Mouse (Mus musculus) intestine, embryonic 14.5 days (tissue): Measurements from ENCODE around the gene Cdh4. TPM values are rescaled to one million over a fixed set of nuclear protein-coding genes. Genes with fewer than 3 reads are reported as not detected.

Experiments used
- ATAC-seq: fragments of 200-750 bp; cut with Nextera tagmentation; replicated peaks from 2 replicates; pipeline ENCODE4 v1.8.0; 2017; ENCODE audit warnings: low read depth, moderate number of reproducible peaks, moderate TSS enrichment, moderate library complexity; ENCODE audit not compliant: low FRiP score, low TSS enrichment
- DNase-seq: peaks from one replicate; pipeline ENCODE4 v3.0.0-alpha.2; 2018; ENCODE audit warnings: low spot score
- H3K27ac ChIP-seq: fragments of 300-500 bp; sonication (generic); 2 replicates; pipeline ENCODE4 v1.5.1; 2014; ENCODE audit warnings: low read depth, mild to moderate bottlenecking, control low read depth
- H3K27me3 ChIP-seq: fragments of 300-500 bp; sonication (generic); replicated peaks from 2 replicates; pipeline ENCODE4 v1.6.1; 2014; ENCODE audit warnings: low read length, control low read depth; ENCODE audit not compliant: control insufficient read depth, insufficient read depth
- H3K36me3 ChIP-seq: fragments of 300-500 bp; sonication (generic); 2 replicates; pipeline ENCODE4 v1.6.1; 2014; ENCODE audit warnings: low read length, control low read depth; ENCODE audit not compliant: control insufficient read depth, insufficient read depth
- H3K4me1 ChIP-seq: fragments of 300-500 bp; sonication (generic); replicated peaks from 2 replicates; pipeline ENCODE4 v1.6.1; 2014; ENCODE audit warnings: low read length, control low read depth, mixed read lengths; ENCODE audit not compliant: control insufficient read depth, insufficient read depth
- H3K4me2 ChIP-seq: fragments of 300-500 bp; sonication (generic); 2 replicates; pipeline ENCODE4 v1.6.1; 2014; ENCODE audit warnings: low read length
- H3K4me3 ChIP-seq: fragments of 300-500 bp; sonication (generic); 2 replicates; pipeline ENCODE4 v1.5.1; 2014; ENCODE audit warnings: low read depth, low read length, control low read depth, mixed read lengths
- H3K9ac ChIP-seq: fragments of 300-500 bp; sonication (generic); 2 replicates; pipeline ENCODE4 v1.6.1; 2014; ENCODE audit warnings: mild to moderate bottlenecking, low read length
- H3K9me3 ChIP-seq: fragments of 300-500 bp; sonication (generic); 2 replicates; pipeline ENCODE4 v1.6.1; 2016; ENCODE audit warnings: low read length, control low read depth; ENCODE audit not compliant: control insufficient read depth
- WGBS: fragments of 180-500 bp; shearing (Covaris S2); extraction: QIAGEN DNeasy Blood & Tissue Kit; methylation state at CpG from one replicate; pipeline ENCODE4 v1.1.7; 2014; 5-methylcytosine and 5-hydroxymethylcytosine counted together
- polyA plus RNA-seq: library from polyadenylated mRNA; unstranded; fragments of >200 nt; fragmentation: Nextera tagmentation; extraction: Ambion mirVana; gene quantifications from 2 replicates; pipeline ENCODE4 v1.2.1, GENCODE M21; 2014

The Cdh4 gene
- polyA plus RNA-seq, 1 experiment from 2014 or later, result 1.8 TPM

DNA sequence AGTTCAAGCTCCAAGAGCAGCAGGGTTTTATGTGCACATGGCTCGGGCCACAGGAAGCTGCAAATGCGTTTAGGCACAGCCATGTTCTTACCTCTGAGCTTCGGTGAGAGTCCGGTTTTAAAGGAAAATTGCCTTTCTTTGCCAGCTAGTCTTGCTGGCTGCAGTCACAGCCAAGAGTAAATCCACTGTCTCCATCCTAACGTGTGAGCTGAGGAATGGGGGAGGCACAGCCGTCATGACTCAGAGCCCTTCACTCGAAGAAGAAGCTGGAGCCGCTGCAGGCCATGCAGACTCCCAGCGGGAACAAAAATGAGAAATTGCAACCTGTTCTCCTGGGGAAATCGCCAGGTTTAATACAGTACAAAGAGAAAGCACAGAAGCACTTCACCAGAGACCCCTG, 395.0 kb downstream of the Cdh4 start:
- 51% methylated on average over 10 of the region's 10 CpGs for WGBS
- H3K27ac ChIP-seq, result no peak overlapping the region
- no peaks in the 10 kb centered on the region for H3K27me3 ChIP-seq
- ATAC-seq (no peak), DNase-seq (no peak)
- H3K36me3 ChIP-seq, result no peaks in the 10 kb centered on the region
- H3K4me1 ChIP-seq, result no peaks in the 10 kb centered on the region
- H3K9me3 ChIP-seq, result no peaks in the 10 kb centered on the region
- no peak overlapping the region for H3K4me3 ChIP-seq
- no peak overlapping the region for H3K9ac ChIP-seq
- H3K4me2 ChIP-seq, result no peak overlapping the region

GRCm38 (mm10) chr2:179838036-179838435, 395.8 kb downstream of the Cdh4 start:
- DNase-seq (no peak), ATAC-seq (no peak)
- no peak overlapping the region for H3K27ac ChIP-seq
- H3K4me3 ChIP-seq, result no peak overlapping the region
- H3K4me2 ChIP-seq, result no peak overlapping the region
- no peak overlapping the region for H3K9ac ChIP-seq
- H3K9me3 ChIP-seq, result no peaks in the 10 kb centered on the region
- H3K36me3 ChIP-seq, result no peaks in the 10 kb centered on the region
- no peaks in the 10 kb centered on the region for H3K4me1 ChIP-seq
- WGBS, result 53% methylated on average over 7 of the region's 7 CpGs
- H3K27me3 ChIP-seq, result no peaks in the 10 kb centered on the region

- no peak overlapping the region for H3K4me2 ChIP-seq
- peaks cover 4% of the 10 kb centered on the region; the same call in 1 of the 2 replicates for H3K4me1 ChIP-seq
- H3K9ac ChIP-seq, result no peak overlapping the region
- no peaks in the 10 kb centered on the region for H3K27me3 ChIP-seq
- H3K36me3 ChIP-seq, result no peaks in the 10 kb centered on the region
- no peaks in the 10 kb centered on the region for H3K9me3 ChIP-seq
- 58% methylated on average over 12 of the region's 12 CpGs for WGBS
- DNase-seq (peak; percentile 71), ATAC-seq (peak; percentile 66; the same call in 1 of the 2 replicates)
- peak overlapping the region; percentile 55; the same call in 1 of the 2 replicates for H3K27ac ChIP-seq
- no peak overlapping the region for H3K4me3 ChIP-seq
Measured at GRCm38 (mm10) chr2:179842610-179843389, 400.6 kb downstream of the Cdh4 start.

- ATAC-seq (no peak), DNase-seq (no peak)
- H3K27me3 ChIP-seq, result no peaks in the 10 kb centered on the region
- no peak overlapping the region for H3K4me3 ChIP-seq
- H3K4me2 ChIP-seq, result no peak overlapping the region
- H3K9ac ChIP-seq, result no peak overlapping the region
- peaks cover 4% of the 10 kb centered on the region; the same call in 1 of the 2 replicates for H3K4me1 ChIP-seq
- no peaks in the 10 kb centered on the region for H3K36me3 ChIP-seq
- no peaks in the 10 kb centered on the region for H3K9me3 ChIP-seq
- no peak overlapping the region for H3K27ac ChIP-seq
- WGBS, result 47% methylated on average over 9 of the region's 9 CpGs
Measured at GRCm38 (mm10) chr2:179849732-179850131, 407.5 kb downstream of the Cdh4 start.

DNA sequence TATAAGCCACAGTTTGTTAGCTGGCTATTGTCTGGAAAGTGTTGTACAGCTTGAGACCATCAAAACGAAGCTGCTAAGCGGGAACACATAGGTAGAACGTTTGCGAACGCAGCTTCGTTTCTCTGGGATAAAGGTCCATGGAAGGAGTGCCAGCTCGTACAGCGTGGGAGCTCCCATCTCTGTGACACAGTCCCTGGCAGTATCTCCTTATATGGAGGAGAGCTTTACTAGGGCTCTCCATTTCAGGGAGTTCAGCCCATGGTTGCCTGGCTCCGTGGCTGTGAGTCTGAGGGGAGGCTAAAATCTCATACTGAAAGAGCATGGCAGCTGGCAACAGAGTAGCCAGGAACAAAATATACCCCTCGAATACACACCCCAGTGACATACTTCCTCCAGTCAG, 409.9 kb downstream of the Cdh4 start:
- H3K4me2 ChIP-seq, result no peak overlapping the region
- WGBS, result 74% methylated on average over 10 of the region's 10 CpGs
- H3K4me1 ChIP-seq, result peaks cover 4% of the 10 kb centered on the region; the same call in 1 of the 2 replicates
- no peak overlapping the region for H3K4me3 ChIP-seq
- DNase-seq (no peak), ATAC-seq (no peak)
- H3K27ac ChIP-seq, result no peak overlapping the region
- no peak overlapping the region for H3K9ac ChIP-seq
- H3K27me3 ChIP-seq, result no peaks in the 10 kb centered on the region
- no peaks in the 10 kb centered on the region for H3K36me3 ChIP-seq
- no peaks in the 10 kb centered on the region for H3K9me3 ChIP-seq

GRCm38 (mm10) chr2:179852862-179853261, 410.6 kb downstream of the Cdh4 start:
- 61% methylated on average over 11 of the region's 11 CpGs for WGBS
- Histone ChIP-seq H3K27me3 (no peaks in the 10 kb centered on the region), H3K4me1 (peaks cover 4% of the 10 kb centered on the region; the same call in 1 of the 2 replicates), H3K4me2 (no peak overlapping the region), H3K27ac (no peak overlapping the region), H3K36me3 (no peaks in the 10 kb centered on the region), H3K4me3 (no peak overlapping the region), H3K9me3 (no peaks in the 10 kb centered on the region), H3K9ac (no peak overlapping the region)
- DNase-seq (no peak), ATAC-seq (no peak)

GRCm38 (mm10) chr2:179853892-179854291, 411.7 kb downstream of the Cdh4 start:
- ATAC-seq (no peak), DNase-seq (no peak)
- Histone ChIP-seq H3K27ac (no peak overlapping the region), H3K36me3 (no peaks in the 10 kb centered on the region), H3K9ac (no peak overlapping the region), H3K4me2 (no peak overlapping the region), H3K27me3 (no peaks in the 10 kb centered on the region), H3K9me3 (no peaks in the 10 kb centered on the region), H3K4me3 (no peak overlapping the region), H3K4me1 (peaks cover 4% of the 10 kb centered on the region; the same call in 1 of the 2 replicates)
- 76% methylated on average over 10 of the region's 10 CpGs for WGBS

DNA sequence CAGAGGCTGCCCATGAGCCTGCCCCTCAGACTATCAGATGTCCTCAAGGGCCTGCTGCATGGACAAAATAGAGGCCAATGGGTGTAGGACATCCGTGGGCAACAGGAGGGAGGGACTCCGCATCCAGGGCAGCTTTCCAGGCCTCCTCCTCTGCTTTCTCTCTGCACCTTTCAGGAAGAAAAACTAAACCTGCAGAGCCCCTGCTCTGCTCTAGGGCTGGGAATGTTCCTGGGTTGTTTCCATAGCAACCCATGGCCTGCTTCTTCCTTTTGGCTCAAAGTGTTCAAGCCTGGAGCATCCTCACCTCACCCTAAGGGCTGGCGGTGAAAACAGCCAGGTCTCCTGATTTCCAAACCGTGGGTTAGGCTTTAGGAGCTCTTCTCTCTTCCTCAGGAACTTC, 414.9 kb downstream of the Cdh4 start:
- 51% methylated on average over 4 of the region's 4 CpGs for WGBS
- no peak for DNase-seq
- Histone ChIP-seq H3K4me3 (no peak overlapping the region), H3K27me3 (no peaks in the 10 kb centered on the region), H3K36me3 (no peaks in the 10 kb centered on the region), H3K9ac (no peak overlapping the region), H3K27ac (no peak overlapping the region), H3K4me1 (peaks cover under 1% of the 10 kb centered on the region; the same call in 1 of the 2 replicates), H3K4me2 (no peak overlapping the region), H3K9me3 (no peaks in the 10 kb centered on the region)
- no peak for ATAC-seq

GRCm38 (mm10) chr2:179862676-179863075, 420.4 kb downstream of the Cdh4 start:
- H3K4me3 ChIP-seq, result no peak overlapping the region
- H3K4me2 ChIP-seq, result no peak overlapping the region
- no peaks in the 10 kb centered on the region for H3K9me3 ChIP-seq
- no peak overlapping the region for H3K9ac ChIP-seq
- WGBS, result 63% methylated on average over 3 of the region's 3 CpGs
- DNase-seq (no peak), ATAC-seq (no peak)
- H3K4me1 ChIP-seq, result no peaks in the 10 kb centered on the region
- no peaks in the 10 kb centered on the region for H3K27me3 ChIP-seq
- H3K27ac ChIP-seq, result no peak overlapping the region
- no peaks in the 10 kb centered on the region for H3K36me3 ChIP-seq
